Mouse (Mus musculus) E14TG2a.4 (cell line): ENCODE measurements around the gene Gm43738.

Source experiments
- H3K27me3 ChIP-seq: 2 replicates; pipeline ENCODE4 v1.6.1; 2014; ENCODE audit warnings: low read length, control low read depth; ENCODE audit not compliant: insufficient read depth
- H3K36me3 ChIP-seq: 2 replicates; pipeline ENCODE4 v1.6.1; 2014; ENCODE audit warnings: low read length, control low read depth; ENCODE audit not compliant: insufficient read depth
- H3K4me1 ChIP-seq: replicated peaks from 2 replicates; pipeline ENCODE4 v1.6.1; 2014; ENCODE audit warnings: low read depth, low read length, control low read depth
- H3K4me3 ChIP-seq: replicated peaks from 2 replicates; pipeline ENCODE4 v1.5.1; 2014; ENCODE audit warnings: mild to moderate bottlenecking, low read length
- H3K9me3 ChIP-seq: 2 replicates; pipeline ENCODE4 v1.6.1; 2014; ENCODE audit warnings: low read length, control low read depth
- CTCF ChIP-seq: conservative IDR thresholded peaks from 2 replicates; pipeline ENCODE4 v1.5.1; 2014; ENCODE audit warnings: low read length
- NANOG ChIP-seq: IDR thresholded peaks from 2 replicates; pipeline ENCODE4 v1.6.1; 2014; ENCODE audit warnings: borderline replicate concordance, low read length, mixed read lengths
- POU5F1 ChIP-seq: IDR thresholded peaks from 2 replicates; pipeline ENCODE4 v1.6.1; 2014; ENCODE audit warnings: low read length, borderline replicate concordance

Gene Gm43738

GRCm38 (mm10) chr3:89093175-89093574 lies 7.7 kb downstream of the Gm43738 start, which contains the start of gene Rusc1:
Rusc1 (minus strand) TSS chr3:89093311.
- Histone ChIP-seq H3K36me3 (peaks cover 51% of the 10 kb centered on the region), H3K4me1 (peaks cover 75% of the 10 kb centered on the region), H3K27me3 (peaks cover 48% of the 10 kb centered on the region), H3K9me3 (no peaks in the 10 kb centered on the region), H3K4me3 (peak within 1 kb of the TSS; percentile 90)
- TF ChIP-seq NANOG (peak; percentile 5; the same call in 1 of the 2 replicates), CTCF (no peak), POU5F1 (no peak)

GRCm38 (mm10) chr3:89092509-89093090 lies 8.3 kb downstream of the Gm43738 start:
- Histone ChIP-seq H3K27me3 (peaks cover 53% of the 10 kb centered on the region), H3K4me3 (peak overlapping the region; percentile 90), H3K4me1 (peaks cover 81% of the 10 kb centered on the region), H3K36me3 (peaks cover 45% of the 10 kb centered on the region), H3K9me3 (no peaks in the 10 kb centered on the region)
- TF ChIP-seq NANOG (no peak), POU5F1 (no peak), CTCF (no peak)

GRCm38 (mm10) chr3:89091811-89092508 lies 8.9 kb downstream of the Gm43738 start:
- Histone ChIP-seq H3K36me3 (peaks cover 39% of the 10 kb centered on the region), H3K9me3 (no peaks in the 10 kb centered on the region), H3K4me3 (peak overlapping the region; percentile 90), H3K27me3 (peaks cover 53% of the 10 kb centered on the region), H3K4me1 (peaks cover 86% of the 10 kb centered on the region)
- TF ChIP-seq POU5F1 (no peak), NANOG (no peak), CTCF (no peak)

- H3K4me1 ChIP-seq = peaks cover 86% of the 10 kb centered on the region
These were observed 9.9 kb downstream of the Gm43738 start for GRCm38 (mm10) chr3:89090694-89091655.

GRCm38 (mm10) chr3:89089882-89090591 lies 10.9 kb downstream of the Gm43738 start:
- no peak for TF ChIP-seq POU5F1
- no peak for TF ChIP-seq NANOG
- TF ChIP-seq CTCF = no peak
- Histone ChIP-seq H3K27me3 (peaks cover 53% of the 10 kb centered on the region), H3K4me1 (peaks cover 78% of the 10 kb centered on the region), H3K4me3 (peak overlapping the region; percentile 90), H3K9me3 (no peaks in the 10 kb centered on the region), H3K36me3 (peaks cover 24% of the 10 kb centered on the region)

More at GRCm38 (mm10) chr3:89090694-89091655, 9.9 kb downstream of the Gm43738 start:
- H3K27me3 ChIP-seq = peaks cover 53% of the 10 kb centered on the region
- H3K4me3 ChIP-seq = peak overlapping the region; percentile 90
- no peak for TF ChIP-seq POU5F1
- TF ChIP-seq CTCF = peak; percentile 28
- no peak for TF ChIP-seq NANOG
- peaks cover 29% of the 10 kb centered on the region for H3K36me3 ChIP-seq
- no peaks in the 10 kb centered on the region for H3K9me3 ChIP-seq

- H3K36me3 ChIP-seq = peaks cover 22% of the 10 kb centered on the region
- peaks cover 76% of the 10 kb centered on the region for H3K4me1 ChIP-seq
- no peaks in the 10 kb centered on the region for H3K9me3 ChIP-seq
- no peak for TF ChIP-seq POU5F1
- no peak for TF ChIP-seq CTCF
- TF ChIP-seq NANOG = no peak
- H3K27me3 ChIP-seq = peaks cover 53% of the 10 kb centered on the region
- peak overlapping the region; percentile 90 for H3K4me3 ChIP-seq
These were observed 11.9 kb downstream of the Gm43738 start for GRCm38 (mm10) chr3:89088974-89089373.

GRCm38 (mm10) chr3:89087338-89088110 lies 13.4 kb downstream of the Gm43738 start:
- peaks cover 61% of the 10 kb centered on the region for H3K4me1 ChIP-seq
- no peaks in the 10 kb centered on the region for H3K9me3 ChIP-seq
- H3K4me3 ChIP-seq = peak overlapping the region; percentile 90
- peaks cover 47% of the 10 kb centered on the region for H3K27me3 ChIP-seq
- TF ChIP-seq NANOG (no peak), CTCF (peak; percentile 79), POU5F1 (no peak)
- peaks cover 18% of the 10 kb centered on the region for H3K36me3 ChIP-seq
